Mouse (Mus musculus) small intestine, adult 2 months (tissue): ENCODE data around the gene Pkmyt1. TPM values are rescaled to one million over a fixed set of nuclear protein-coding genes. Genes with fewer than 3 reads are reported as not detected.
A peak's percentile ranks its signal among the peaks of the same experiment; 100 is the strongest.

ENCODE experiments used
- H3K27ac ChIP-seq: fragments of 200-500 bp; 2 replicates; pipeline ENCODE4 v1.5.1; 2012; ENCODE audit warnings: low read depth, low read length, control low read depth, inconsistent platforms; ENCODE audit not compliant: insufficient read depth
- H3K27me3 ChIP-seq: fragments of 200-500 bp; 2 replicates; pipeline ENCODE4 v1.6.1; 2012; ENCODE audit warnings: mild to moderate bottlenecking, moderate library complexity, low read length, inconsistent platforms; ENCODE audit not compliant: control insufficient read depth, insufficient read depth
- H3K36me3 ChIP-seq: fragments of 200-500 bp; 2 replicates; pipeline ENCODE4 v1.6.1; 2012; ENCODE audit warnings: mild to moderate bottlenecking, low read length, control low read depth, inconsistent platforms; ENCODE audit not compliant: control insufficient read depth, insufficient read depth
- H3K4me1 ChIP-seq: fragments of 200-500 bp; 2 replicates; pipeline ENCODE4 v1.6.1; 2012; ENCODE audit warnings: low read length, inconsistent platforms, mixed read lengths; ENCODE audit not compliant: control insufficient read depth, insufficient read depth, insufficient read length
- H3K4me3 ChIP-seq: fragments of 200-500 bp; 2 replicates; pipeline ENCODE4 v1.5.1; 2012; ENCODE audit warnings: low read depth, mild to moderate bottlenecking, control low read depth, inconsistent platforms, low read length, moderate library complexity
- CTCF ChIP-seq: fragments of 200-500 bp; IDR thresholded peaks from 2 replicates; pipeline ENCODE4 v1.5.1; 2012; ENCODE audit warnings: low read depth, mild to moderate bottlenecking, control low read depth, inconsistent platforms, low read length, moderate library complexity, mixed read lengths; ENCODE audit not compliant: insufficient replicate concordance, insufficient read length; ENCODE audit errors: extremely low read depth
- POLR2A ChIP-seq: fragments of 200-500 bp; IDR thresholded peaks from 2 replicates; pipeline ENCODE4 v1.6.1; 2012; ENCODE audit warnings: low read depth, mild to moderate bottlenecking, control low read depth, inconsistent platforms, low read length, moderate library complexity
- WGBS: fragments of 180-500 bp; shearing (Covaris S2); methylation state at CpG from one replicate; pipeline ENCODE4 v1.1.7; 2018; 5-methylcytosine and 5-hydroxymethylcytosine counted together
- polyA plus RNA-seq: library from polyadenylated mRNA; depleted of rRNA; stranded (reverse); fragments of >200 nt; gene quantifications from 2 replicates; pipeline ENCODE4 v1.2.3, GENCODE M21; 2012

Pkmyt1 gene
- polyA plus RNA-seq, 1 experiment: 42.3 TPM

DNA sequence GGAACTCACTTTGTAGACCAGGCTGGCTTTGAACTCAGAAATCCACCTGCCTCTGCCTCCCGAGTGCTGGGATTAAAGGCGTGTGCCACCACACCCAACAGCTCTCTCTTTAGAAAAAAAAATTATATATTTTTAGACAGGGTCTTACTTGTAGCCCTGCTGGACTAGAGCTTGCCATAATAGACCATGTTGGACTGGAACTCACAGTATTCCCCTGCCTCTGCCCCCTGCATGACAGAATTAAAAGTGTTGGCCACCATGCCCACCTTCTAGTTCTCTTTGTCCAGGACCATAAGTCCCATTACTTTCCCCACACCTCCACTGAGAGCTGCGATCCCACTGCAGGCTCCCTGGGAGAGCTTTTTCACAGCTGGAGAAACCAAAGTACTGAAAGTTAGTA is 21.3 kb downstream of the Pkmyt1 start:
- Histone ChIP-seq H3K36me3 (peaks cover under 1% of the 10 kb centered on the region; the same call in 1 of the 2 replicates), H3K4me1 (peaks cover 32% of the 10 kb centered on the region), H3K27me3 (peaks cover 14% of the 10 kb centered on the region; the same call in 1 of the 2 replicates), H3K4me3 (no peak overlapping the region), H3K27ac (no peak overlapping the region)
- TF ChIP-seq CTCF (no peak), POLR2A (no peak)
- WGBS: 87% methylated on average over 3 of the region's 3 CpGs

GRCm38 (mm10) chr17:23748026-23748425 is 21.9 kb downstream of the Pkmyt1 start:
- WGBS: 11% methylated on average over 6 of the region's 6 CpGs
- Histone ChIP-seq H3K27me3 (peaks cover 14% of the 10 kb centered on the region; the same call in 1 of the 2 replicates), H3K4me1 (peaks cover 28% of the 10 kb centered on the region), H3K36me3 (peaks cover 5% of the 10 kb centered on the region), H3K27ac (no peak overlapping the region), H3K4me3 (no peak overlapping the region)
- TF ChIP-seq POLR2A (no peak), CTCF (no peak)

DNA sequence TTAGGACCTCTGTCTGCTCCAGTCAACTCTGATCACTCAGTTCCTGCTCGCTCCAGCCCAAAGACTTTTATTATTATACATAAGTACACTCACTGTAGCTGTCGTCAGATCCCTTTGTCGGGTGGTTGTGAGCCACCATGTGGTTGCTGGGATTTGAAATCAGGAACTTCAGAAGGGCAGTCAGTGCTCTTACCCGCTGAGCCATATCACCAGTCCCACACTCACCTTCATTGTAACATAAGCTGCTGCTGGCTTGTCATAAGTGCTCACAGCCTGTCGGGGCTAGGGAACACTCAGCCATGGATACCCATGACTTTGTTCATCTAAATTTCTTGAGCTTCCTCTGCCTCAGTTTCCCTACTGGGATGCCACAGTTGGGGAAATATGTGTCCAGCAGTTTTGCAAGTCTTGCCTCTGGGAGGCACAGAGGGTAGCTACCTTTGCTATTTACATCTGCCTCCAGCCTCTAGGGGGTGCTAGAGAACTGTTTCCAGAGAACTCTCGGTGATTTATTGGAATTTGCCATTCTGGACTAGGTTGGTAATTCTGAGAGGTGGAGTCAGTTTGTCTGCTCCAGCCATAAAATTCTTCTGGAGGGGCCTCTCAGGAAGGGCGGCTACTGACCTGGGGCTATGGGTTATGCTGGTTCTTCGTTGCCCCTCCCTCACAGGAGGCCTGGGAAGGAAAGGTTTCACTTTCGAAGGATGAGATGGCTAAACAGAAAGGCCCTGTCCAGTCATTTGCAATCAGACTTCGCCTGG is 22.7 kb downstream of the Pkmyt1 start:
- peaks cover 14% of the 10 kb centered on the region; the same call in 1 of the 2 replicates for H3K27me3 ChIP-seq
- H3K4me1 ChIP-seq: peaks cover 24% of the 10 kb centered on the region
- WGBS: 10% methylated on average over 10 of the region's 10 CpGs
- H3K4me3 ChIP-seq: peak overlapping the region; percentile 58
- peaks cover 5% of the 10 kb centered on the region for H3K36me3 ChIP-seq
- H3K27ac ChIP-seq: peak overlapping the region; percentile 48
- no peak for TF ChIP-seq POLR2A
- TF ChIP-seq CTCF: peak; percentile 75; the same call in 1 of the 2 replicates

DNA sequence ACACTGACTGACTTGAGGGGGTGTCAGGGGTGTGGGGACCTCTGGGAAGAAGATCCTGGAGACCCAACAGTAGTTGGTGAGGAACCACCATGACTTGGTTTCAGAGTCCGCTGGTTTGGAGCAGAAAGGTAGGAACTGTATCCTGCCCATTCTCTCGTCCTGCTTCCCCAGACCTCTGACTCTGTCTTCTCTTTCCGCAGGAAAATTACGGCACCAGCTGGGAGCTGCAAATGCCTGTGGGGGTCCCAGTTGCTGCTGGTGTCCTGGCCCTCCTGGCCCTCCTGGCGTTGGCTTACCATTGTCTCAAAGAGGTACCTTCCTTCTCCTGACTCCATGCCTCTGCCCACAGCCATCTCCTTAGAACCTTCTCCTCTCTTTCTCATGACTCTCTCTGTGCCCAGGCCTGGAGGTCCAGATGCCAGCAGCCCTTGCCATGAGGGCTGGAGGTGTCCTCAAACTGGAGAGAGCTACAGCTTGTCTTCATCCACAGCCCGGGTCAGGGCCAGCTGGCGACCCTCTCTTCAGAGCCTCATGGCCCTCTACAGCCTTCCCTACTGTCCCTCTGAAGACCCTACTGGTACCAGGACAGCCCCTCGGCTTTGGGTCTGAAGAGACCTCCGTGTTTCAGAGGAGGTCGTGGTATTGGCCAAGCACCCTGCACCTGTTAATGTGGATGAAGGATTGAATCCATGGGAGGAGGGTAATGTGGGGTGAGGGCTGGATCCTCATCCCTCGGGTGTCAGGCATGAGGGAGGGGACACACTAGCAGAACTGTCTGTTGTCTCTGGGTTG is 23.5 kb downstream of the Pkmyt1 start:
- H3K4me1 ChIP-seq: peaks cover 24% of the 10 kb centered on the region
- peak overlapping the region; percentile 48 for H3K27ac ChIP-seq
- 82% methylated on average over 11 of the region's 11 CpGs for WGBS
- H3K4me3 ChIP-seq: peak overlapping the region; percentile 58
- peaks cover 5% of the 10 kb centered on the region for H3K36me3 ChIP-seq
- peaks cover 11% of the 10 kb centered on the region; the same call in 1 of the 2 replicates for H3K27me3 ChIP-seq
- no peak for TF ChIP-seq CTCF
- TF ChIP-seq POLR2A: no peak

DNA sequence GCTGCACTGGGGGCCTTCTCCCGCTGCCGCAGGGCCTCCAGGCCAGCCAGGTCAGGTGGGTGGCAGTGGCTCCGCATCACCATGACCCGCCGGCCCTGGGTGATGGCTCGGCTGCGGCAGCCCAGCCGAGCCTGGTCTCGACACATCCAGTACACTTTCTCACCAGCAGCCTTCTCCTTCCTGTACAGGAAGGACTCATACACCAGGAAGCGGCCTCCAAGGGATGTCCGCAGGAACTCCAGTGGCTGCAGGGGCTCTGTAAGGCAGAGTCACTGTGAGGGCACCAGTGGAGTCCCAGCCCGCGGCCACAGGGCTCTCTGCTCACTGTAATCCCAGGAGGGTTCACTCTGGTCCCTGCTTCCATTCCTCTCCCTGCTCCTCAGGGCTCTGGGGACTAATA is 29.6 kb downstream of the Pkmyt1 start:
- 83% methylated on average over 13 of the region's 13 CpGs for WGBS
- Histone ChIP-seq H3K4me1 (peaks cover 7% of the 10 kb centered on the region; the same call in 1 of the 2 replicates), H3K36me3 (peaks cover 14% of the 10 kb centered on the region), H3K4me3 (no peak overlapping the region), H3K27me3 (no peaks in the 10 kb centered on the region), H3K27ac (no peak overlapping the region)
- TF ChIP-seq CTCF (no peak), POLR2A (no peak)

- TF ChIP-seq POLR2A (no peak), CTCF (no peak)
- 81% methylated on average over 9 of the region's 9 CpGs for WGBS
- Histone ChIP-seq H3K27ac (peak overlapping the region; percentile 47; the same call in 1 of the 2 replicates), H3K36me3 (peaks cover 17% of the 10 kb centered on the region), H3K27me3 (no peaks in the 10 kb centered on the region), H3K4me1 (peaks cover 9% of the 10 kb centered on the region; the same call in 1 of the 2 replicates), H3K4me3 (no peak overlapping the region)
These were observed 31.4 kb downstream of the Pkmyt1 start for GRCm38 (mm10) chr17:23757581-23757980.

DNA sequence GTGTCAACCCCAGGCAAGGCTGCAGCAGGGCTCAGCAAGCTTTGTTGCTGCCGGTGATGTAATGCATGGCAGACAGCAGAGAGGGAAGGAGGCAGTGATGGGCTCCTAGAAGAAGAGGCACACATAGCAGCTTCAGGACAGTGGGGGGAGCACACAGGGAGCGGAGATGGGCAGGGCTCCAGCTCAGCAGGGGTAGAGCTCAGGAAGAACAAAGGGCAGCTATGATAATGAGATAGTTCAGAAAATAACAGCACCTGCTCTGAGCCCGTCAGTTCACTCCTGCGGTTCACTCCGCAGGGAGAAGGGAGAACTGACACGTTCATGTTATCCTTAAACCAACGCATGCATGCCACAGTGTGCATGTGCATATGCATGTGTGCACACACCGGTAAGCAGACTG is 32.7 kb downstream of the Pkmyt1 start:
- Histone ChIP-seq H3K27me3 (no peaks in the 10 kb centered on the region), H3K4me1 (peaks cover 18% of the 10 kb centered on the region; the same call in 1 of the 2 replicates), H3K27ac (no peak overlapping the region), H3K36me3 (peaks cover 13% of the 10 kb centered on the region), H3K4me3 (0 out of 2 replicates have a peak overlapping the region, but pooled peaks have one; percentile 1)
- 49% methylated on average over 8 of the region's 8 CpGs for WGBS
- TF ChIP-seq CTCF (no peak), POLR2A (peak; percentile 32; the same call in 1 of the 2 replicates)
